Mouse (Mus musculus): ENCODE measurements around the gene AV320801.
"Not testable (repeated sequence)": the region's sequence is repeated elsewhere in the genome, so short reads cannot be mapped to it uniquely, and the experiment has no call there.

The AV320801 gene

DNA sequence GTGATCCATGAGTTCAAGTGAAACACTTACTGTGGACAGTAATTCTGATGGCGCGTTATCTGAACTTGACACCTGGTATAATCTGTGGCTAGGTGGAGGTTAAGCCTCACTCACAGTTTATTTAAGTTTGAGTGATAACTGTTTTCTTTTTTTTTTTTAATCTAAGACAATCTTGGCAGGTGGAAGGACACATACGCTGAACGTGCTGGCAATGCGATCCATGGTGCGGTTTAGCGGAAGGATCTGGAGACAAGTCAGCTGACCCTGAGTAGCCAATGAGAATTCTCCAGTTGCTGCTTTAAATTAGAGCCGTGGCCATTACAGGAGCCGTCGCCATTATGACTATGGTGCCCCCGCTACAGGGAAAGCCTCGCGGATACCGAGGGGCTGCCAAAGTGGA is at the start of gene AV320801:
Gene AV320801, plus strand, starts transcription at position 301 of the 400 bp plus-strand sequence.
- not testable (repeated sequence) for DNase-seq (ENCODE audit: low spot score)

DNA sequence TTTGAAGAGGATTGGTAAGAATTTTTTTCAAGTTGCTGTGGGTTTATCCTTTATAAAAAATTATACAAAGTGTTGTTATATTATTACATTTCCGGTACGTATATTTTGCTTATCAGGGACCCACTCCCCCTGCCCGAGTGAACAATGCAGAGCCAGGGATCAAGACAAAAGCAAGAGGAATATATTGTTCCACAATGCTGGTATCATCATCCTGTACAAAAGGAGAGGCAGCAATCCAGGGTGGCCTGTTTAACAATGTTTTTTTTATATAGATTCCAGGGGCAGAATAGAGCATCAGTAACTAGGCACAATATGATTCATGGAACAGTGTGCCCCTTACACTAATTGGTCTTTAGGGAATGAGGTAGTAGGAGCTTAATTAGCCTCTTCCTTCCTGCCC is 30.2 kb upstream of the AV320801 start:
- not testable (repeated sequence) for DNase-seq (ENCODE audit: low spot score)

DNA sequence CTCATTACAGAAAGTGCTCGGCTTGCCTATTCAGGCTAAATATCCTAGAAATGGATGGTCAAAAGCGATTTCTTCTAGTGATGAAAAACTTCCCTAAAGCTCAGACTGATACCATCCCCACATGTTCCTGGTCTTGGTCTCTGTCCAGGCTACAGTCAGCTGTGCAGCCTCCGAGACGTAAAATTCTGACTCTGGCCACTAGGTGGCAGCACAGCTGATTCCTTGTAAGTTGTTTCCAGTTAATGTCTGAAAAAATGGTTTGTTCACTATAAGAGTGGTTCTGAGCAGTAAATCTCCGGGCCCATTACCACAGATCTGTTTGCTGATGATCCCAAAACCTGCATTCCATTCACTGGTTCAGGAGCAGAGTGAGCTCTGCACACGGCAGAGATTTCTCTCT is 12.5 kb upstream of the AV320801 start:
- not testable (repeated sequence) for DNase-seq (ENCODE audit: low spot score)

DNA sequence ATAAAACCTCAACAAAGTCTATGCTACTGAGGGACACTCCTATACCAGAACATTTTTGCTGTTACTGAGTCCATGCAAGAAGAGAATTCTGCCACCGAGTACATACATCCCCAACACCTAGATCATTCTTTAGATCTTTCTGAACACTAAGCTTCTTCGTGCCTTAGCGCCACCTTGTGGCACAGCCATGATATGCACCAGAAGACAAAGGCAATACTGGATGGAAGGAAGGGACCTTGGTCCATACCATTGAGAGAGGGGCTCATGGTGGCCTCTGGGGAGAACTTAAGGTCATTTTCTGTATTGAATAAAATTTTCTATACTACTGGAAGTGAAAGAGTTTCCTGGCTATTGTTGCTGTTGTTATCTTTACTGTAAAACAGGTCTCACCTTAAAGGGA is 11.2 kb upstream of the AV320801 start:
- not testable (repeated sequence) for DNase-seq (ENCODE audit: low spot score)
